Mouse (Mus musculus) urinary bladder, postnatal 14 days (tissue): ENCODE measurements around the gene Tmcc1.
"Not testable (repeated sequence)": the region's sequence is repeated elsewhere in the genome, so short reads cannot be mapped to it uniquely, and the experiment has no call there.

Experiments used
- DNase-seq: peaks from one replicate; pipeline ENCODE4 v3.0.0; 2021; ENCODE audit warnings: low spot score

The Tmcc1 gene

GRCm38 (mm10) chr6:116074892-116075291, 118.4 kb downstream of the Tmcc1 start:
- DNase-seq = no peak

DNA sequence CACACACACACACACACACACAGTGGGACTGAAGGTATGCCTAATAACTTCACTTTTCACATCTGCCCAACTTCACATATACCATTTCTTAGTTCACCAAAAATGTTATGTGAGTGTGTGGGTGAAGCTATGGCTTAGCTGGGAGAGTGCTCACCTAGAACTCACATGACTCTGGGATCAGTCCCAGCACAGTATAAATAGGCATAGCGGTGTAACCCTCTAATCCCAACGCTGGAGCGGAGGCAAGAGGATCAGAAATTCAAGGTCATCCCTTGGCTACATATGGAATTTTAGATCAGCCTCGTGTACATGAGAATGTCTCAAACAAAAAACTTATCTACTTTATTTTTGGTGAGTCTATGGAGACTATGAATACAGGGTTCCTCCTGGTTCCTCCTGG, 119.7 kb downstream of the Tmcc1 start:
- no peak for DNase-seq

GRCm38 (mm10) chr6:116072746-116073261, 120.5 kb downstream of the Tmcc1 start:
- DNase-seq = no peak

DNA sequence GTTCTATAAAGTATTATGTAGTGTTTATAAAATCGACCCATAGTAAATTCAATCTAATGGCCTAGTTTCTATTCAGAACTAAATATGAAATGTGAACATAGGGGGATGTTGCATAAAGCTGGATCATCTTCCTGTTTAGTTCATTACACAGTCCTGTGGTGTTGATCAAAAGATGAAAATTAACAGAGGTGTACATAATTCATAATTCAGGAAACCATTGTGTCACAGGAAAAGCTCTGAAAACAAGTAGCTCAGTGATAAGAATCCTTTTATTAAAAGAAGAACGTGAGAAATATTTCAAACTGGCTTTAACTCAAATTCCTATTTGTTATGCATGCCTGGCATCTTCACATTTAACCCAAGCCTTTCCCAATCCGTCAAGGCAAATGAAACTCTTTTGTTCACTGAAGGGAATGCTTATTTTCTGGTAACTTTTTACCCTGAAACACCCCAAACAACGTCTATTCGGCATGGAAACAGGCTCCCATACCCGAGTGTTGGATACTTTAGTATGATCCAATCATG, 121.0 kb downstream of the Tmcc1 start:
- DNase-seq = no peak

DNA sequence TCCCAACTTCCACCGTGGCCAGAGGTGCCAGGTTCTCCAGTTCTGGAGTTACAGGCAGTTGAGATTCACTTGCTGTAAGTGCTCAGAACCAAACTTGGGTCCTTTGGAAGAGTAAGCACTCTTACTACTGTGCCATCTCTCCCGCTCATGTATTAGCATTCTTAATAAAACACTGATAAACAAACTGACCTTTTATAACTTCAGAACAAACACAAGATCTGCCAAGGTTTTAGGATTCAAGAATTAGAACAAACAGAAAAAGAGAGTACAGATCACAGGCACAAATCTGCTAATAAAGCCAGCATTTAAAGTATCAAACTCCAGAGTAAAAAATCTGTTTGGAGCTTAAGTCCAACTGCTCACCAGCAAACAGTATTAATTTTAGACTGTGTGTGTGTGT, 121.5 kb downstream of the Tmcc1 start:
- no peak for DNase-seq

DNA sequence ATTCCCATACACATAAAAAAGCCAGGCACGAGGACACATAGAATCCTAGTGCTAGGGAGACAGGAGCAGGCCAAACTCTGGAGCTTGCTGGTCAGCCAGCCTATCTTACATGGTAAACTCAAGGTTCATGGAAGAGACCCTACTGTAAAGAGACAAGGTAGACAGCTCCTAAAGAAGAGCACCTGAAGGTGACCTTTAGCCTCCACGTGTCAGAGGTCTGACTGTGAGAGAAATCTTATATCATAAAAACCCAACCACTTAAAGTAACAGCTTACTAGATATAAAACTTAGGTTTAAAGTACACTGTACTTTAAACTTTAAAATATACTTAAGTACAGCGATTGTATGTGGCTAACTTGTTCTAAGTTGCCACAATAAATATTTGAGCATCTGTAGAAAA, 122.7 kb downstream of the Tmcc1 start:
- DNase-seq = no peak

DNA sequence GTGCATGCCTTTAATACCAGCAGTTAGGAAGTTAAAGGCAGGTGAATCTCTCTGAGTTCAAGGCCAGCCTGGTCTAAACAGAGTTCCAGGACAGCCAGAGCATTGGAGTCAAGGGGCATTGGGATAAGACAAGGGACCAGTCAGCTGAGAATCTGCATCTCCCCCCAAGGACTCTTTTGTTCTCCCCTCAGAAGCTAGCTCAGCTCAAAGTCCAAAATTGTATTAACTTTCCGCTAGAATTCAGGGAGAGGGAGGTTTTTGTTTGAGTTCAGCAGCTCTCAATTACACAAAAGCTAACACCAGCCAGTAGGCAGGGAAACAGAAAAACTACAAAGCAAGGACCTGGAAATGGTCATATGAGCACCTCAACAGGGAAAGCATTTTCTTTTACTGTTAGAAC, 129.8 kb downstream of the Tmcc1 start:
- no peak for DNase-seq

DNA sequence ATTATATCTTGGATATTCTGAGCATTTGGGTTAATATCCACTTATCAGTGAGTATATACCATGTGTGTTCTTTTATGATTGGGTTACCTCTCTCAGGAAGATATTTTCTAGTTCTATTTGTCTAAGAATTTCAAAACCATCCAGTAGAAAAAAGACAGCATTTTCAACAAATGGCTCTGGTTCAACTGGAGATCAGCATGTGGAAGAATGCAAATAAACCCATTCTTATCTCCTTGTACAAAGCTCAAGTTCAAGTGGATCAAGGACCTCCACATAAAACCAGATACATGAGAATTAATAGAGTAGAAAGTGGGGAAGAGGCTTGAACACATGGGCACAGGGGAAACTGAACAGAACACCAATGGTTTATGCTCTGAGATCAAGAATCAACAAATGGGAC, 133.7 kb downstream of the Tmcc1 start:
- not testable (repeated sequence) for DNase-seq

GRCm38 (mm10) chr6:116058541-116059300, 134.6 kb downstream of the Tmcc1 start:
- DNase-seq = no peak

- no peak for DNase-seq
Observed at GRCm38 (mm10) chr6:116056676-116057264, 136.5 kb downstream of the Tmcc1 start.

- no peak for DNase-seq
Observed at GRCm38 (mm10) chr6:116055766-116056165, 137.5 kb downstream of the Tmcc1 start.

GRCm38 (mm10) chr6:116055001-116055471, 138.2 kb downstream of the Tmcc1 start:
- DNase-seq = no peak

DNA sequence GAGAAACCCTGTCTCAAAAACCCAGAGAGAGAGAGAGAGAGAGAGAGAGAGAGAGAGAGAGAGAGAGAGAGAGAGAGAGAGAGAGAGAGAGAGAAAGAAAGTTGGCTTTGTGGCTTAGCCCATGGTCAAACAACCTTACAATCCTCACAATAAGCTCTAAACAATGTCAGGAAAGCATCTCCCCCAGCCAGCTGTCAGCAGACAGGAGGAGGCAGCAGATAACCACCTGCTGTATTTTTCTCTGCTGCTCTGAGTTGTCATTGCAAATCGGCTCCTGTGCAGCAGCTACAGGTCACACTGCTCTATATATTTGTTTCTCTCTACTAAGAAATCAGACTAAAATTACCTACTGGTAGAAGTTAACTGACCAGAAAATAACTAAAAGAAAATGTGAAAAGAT, 145.4 kb downstream of the Tmcc1 start:
- no peak for DNase-seq

DNA sequence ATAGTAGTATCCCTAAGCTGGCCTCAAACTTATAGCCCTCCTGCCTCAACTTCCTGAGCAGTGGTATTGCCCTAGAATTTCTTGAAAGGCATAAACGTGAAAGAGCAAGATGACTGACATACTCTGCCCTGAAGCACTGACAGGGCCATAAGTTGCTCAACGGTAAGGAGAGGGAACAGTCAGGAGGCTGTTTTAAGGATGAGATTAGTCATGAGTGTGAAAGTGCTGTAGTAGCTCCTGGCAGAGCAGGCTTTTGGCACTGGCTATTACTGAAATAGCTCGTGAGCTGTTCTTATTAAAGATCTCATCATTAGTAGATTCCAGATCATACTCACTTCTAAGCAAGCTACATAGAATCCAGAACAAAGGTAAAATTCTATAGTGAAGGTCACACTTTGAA, 145.9 kb downstream of the Tmcc1 start:
- DNase-seq = no peak

- no peak for DNase-seq
Observed at GRCm38 (mm10) chr6:116044039-116044438, 149.2 kb downstream of the Tmcc1 start.

DNA sequence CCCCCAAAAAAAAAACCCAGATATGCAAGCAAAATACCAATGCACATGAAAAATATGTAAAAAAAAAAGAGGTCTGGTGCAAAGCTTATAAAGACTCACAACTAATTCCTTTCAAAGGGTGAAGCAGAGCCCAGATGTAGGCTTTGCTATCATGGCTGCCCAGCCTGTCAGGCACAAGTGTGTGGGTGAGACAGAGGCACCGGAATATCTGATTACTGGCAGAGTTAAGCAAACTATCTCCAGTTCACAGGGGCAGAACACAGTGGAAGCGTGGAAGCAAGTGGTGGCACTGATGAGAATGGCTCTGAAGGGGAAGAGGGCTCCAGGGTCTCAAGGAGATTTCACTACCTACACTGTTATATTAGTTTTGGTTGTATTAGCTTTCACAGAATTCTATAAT, 155.1 kb downstream of the Tmcc1 start:
- no peak for DNase-seq

GRCm38 (mm10) chr6:116037281-116037831, 155.9 kb downstream of the Tmcc1 start:
- no peak for DNase-seq

DNA sequence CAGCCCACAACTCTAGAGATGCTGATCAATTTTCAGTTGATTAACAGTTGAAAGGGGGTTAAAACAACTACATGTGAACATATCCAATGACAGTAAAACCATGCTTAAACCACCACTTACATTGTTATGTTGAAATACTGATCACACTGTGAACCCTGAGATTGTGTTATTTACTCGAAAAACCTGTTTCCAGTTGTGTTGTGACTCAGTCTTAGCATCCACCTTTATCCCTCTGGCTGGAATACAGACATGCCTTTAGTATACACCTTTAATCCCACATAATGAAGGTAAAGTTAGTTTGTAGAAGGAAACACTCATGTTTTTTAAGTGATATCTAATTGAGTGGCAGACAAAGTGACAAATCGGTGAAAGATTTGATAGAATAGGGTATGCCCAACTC, 156.7 kb downstream of the Tmcc1 start:
- no peak for DNase-seq

DNA sequence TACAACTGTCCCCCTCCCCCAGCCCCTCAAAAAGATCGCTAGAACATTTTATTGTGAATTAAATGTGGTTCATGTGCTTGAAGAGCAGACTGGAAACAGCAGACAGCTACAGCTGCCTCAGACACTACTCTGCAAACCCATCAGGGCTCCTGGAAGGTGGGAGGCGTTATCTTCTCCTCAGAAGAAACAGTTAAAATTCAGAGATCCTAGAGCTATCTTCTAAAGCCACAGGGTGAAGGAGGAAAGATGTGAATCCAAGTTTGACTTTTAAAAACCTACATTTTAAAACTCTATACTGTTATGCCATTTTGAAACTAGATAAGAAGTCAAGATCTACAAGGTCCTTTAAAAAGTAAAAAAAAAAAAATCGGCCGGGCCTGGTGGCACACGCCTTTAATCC, 162.2 kb downstream of the Tmcc1 start:
- no peak for DNase-seq

DNA sequence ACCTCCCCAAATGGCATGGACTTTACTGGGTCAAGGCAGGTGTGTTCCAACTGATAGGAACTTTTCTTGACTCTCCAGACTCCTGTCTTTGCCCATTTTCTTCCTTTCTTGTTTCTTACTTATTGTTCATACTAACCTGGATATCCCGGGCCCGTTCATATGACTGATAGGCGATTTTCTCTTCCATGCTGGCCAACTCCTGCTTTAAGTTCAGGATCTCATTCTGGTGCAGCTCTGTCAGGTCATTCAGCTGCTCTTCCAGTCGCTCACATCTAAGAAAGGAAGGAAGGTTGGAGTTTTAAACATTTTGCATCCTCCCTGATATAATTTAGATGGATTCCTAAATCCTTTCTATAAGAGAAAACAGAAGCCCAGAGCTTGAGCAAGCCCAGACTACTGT, 168.6 kb downstream of the Tmcc1 start:
- no peak for DNase-seq

GRCm38 (mm10) chr6:116021961-116022485, 171.3 kb downstream of the Tmcc1 start:
- no peak for DNase-seq

DNA sequence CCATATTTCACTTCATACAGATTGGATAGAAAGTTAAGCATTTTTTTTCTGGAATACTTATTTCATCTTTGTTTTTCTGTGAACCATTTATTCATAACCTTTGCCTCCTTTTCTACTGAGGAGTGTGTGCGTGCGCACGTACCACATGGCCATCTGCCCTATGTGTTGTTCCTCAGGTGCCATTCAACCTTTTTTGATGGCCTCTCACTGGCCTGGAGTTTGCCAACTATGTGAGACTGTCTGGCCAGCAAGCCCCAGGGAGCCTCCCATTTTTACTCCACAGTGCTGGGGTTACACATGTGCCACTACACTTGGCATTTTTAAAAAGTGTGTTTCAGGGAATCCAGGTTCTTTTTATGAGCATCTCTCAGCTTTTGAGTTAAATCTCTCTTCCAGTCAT, 177.4 kb downstream of the Tmcc1 start:
- DNase-seq = no peak

- no peak for DNase-seq
Observed at GRCm38 (mm10) chr6:116014111-116014510, 179.2 kb downstream of the Tmcc1 start.
